In the genomic region with DNA sequence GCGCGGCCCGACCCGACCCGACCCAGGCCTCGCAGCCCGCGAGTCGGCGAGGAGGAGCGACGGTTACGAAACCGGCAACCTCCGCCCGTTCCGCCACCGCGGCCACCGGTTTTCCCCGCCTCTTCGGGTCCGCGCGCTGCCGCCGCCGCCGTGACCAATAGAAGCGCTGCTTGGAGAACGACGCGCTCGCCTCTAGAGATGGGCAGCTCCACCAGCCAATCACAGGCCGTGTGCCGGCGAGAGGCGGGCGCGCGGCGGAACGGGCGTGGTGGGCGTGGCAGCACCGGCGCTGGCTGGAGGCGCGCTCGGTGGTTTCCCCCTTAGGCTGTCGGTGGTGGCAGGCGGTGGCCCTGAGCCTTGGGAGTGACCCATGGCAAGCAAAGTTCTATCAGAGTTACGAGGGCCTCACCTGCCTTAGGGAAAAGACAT, we compare ENCODE assay signal across 8 mouse cellular contexts. TPM values are rescaled to one million over a fixed set of nuclear protein-coding genes. Genes with fewer than 3 reads are reported as not detected.
A peak's percentile ranks its signal among the peaks of the same experiment; 100 is the strongest.
DNase-seq lines count a peak whose midpoint lies in the region; ATAC-seq lines count a peak whose summit lies in the region.

Cebpg (minus strand) TSS at position 138 of the 429 bp plus-strand sequence.

- no peaks in the 10 kb centered on the region for H3K27me3 ChIP-seq in hindbrain, embryonic 14.5 days (ENCODE audit: control insufficient read depth, insufficient read depth, low read length)

- peak; percentile 94 for DNase-seq in T-cell, adult 2 months (ENCODE audit: low spot score)
- DNase-seq in cerebellum, postnatal 25 days: peak; percentile 99 to 100
- DNase-seq in frontal cortex, postnatal 36 days (ENCODE audit: low spot score in 2 of 2): peak; percentile 98 to 99
- peak; percentile 94 for DNase-seq in hindbrain, embryonic 14.5 days (ENCODE audit: low spot score)
- peak; percentile 96 to 98 for DNase-seq in layer of hippocampus, postnatal 36 days
- peak; percentile 97 for DNase-seq in lung, postnatal 25 days (ENCODE audit: low spot score)
- DNase-seq in retina, adult 2 months (ENCODE audit: low read depth, low spot score): peak; percentile 85
- DNase-seq in thymus, postnatal 25 days: peak; percentile 98

- peak within 1 kb of the TSS; percentile 91 for H3K27ac ChIP-seq in hindbrain, embryonic 14.5 days

- H3K9me3 ChIP-seq in hindbrain, embryonic 14.5 days (ENCODE audit: control insufficient read depth, low read length): no peaks in the 10 kb centered on the region

- ATAC-seq in hindbrain, embryonic 14.5 days (ENCODE audit: low FRiP score): peak; percentile 98

- peaks cover 11% of the 10 kb centered on the region for H3K4me1 ChIP-seq in hindbrain, embryonic 14.5 days (replicated peaks; ENCODE audit: control insufficient read depth, insufficient read depth, low read length)

- peak within 1 kb of the TSS; percentile 82 for H3K4me2 ChIP-seq in hindbrain, embryonic 14.5 days (replicated peaks)

- peak within 1 kb of the TSS; percentile 69 for H3K4me3 ChIP-seq in hindbrain, embryonic 14.5 days (replicated peaks; ENCODE audit: low read length)

- H3K9ac ChIP-seq in hindbrain, embryonic 14.5 days: peak within 1 kb of the TSS; percentile 76

- no peaks in the 10 kb centered on the region for H3K36me3 ChIP-seq in hindbrain, embryonic 14.5 days (replicated peaks; ENCODE audit: control insufficient read depth, insufficient read depth)

- under 1% methylated on average over 47 of the region's 53 CpGs for WGBS in hindbrain, embryonic 14.5 days

RNA-seq across cellular contexts. Expression of gene Cebpg, which starts in this region (rescaled TPM):
- polyA plus RNA-seq in hindbrain, embryonic 14.5 days (2014; fragmentation: Nextera tagmentation; extraction: Ambion mirVana): 28.3 and 30.8 TPM in 2 replicates
- total RNA-seq in layer of hippocampus, postnatal 36 days (2021): 10 to 100 TPM; 34.3 to 35.9 TPM

Comparison
In these comparisons a context has a peak if more than half of its experiments do, and no peak if none do; other contexts are left out.
1. Peak in every context shown above with its lines: DNase-seq, ATAC-seq, H3K4me3 ChIP-seq and H3K27ac ChIP-seq.